Mouse (Mus musculus): ENCODE measurements around the gene Hsd11b1.
"Not testable (repeated sequence)": the region's sequence is repeated elsewhere in the genome, so short reads cannot be mapped to it uniquely, and the experiment has no call there.

Hsd11b1 gene

GRCm38 (mm10) chr1:193278414-193279045 lies 14.7 kb upstream of the Hsd11b1 start:
- no peak for DNase-seq (ENCODE audit: low read depth)

GRCm38 (mm10) chr1:193274407-193275071 lies 10.7 kb upstream of the Hsd11b1 start:
- DNase-seq (ENCODE audit: low read depth), result no peak

GRCm38 (mm10) chr1:193272916-193273601 lies 9.2 kb upstream of the Hsd11b1 start, which contains the start of gene G0s2:
G0s2 (minus strand) TSS chr1:193273217.
- DNase-seq (ENCODE audit: low read depth), result no peak

- DNase-seq (ENCODE audit: low read depth), result no peak
These were observed 8.5 kb upstream of the Hsd11b1 start for GRCm38 (mm10) chr1:193272137-193272915.

GRCm38 (mm10) chr1:193270965-193271763 lies 7.3 kb upstream of the Hsd11b1 start:
- DNase-seq (ENCODE audit: low read depth), result no peak

GRCm38 (mm10) chr1:193265734-193266133 lies 1.9 kb upstream of the Hsd11b1 start:
- no peak for DNase-seq (ENCODE audit: low read depth)

GRCm38 (mm10) chr1:193263026-193263907 lies 608 bp downstream of the Hsd11b1 start:
- DNase-seq (ENCODE audit: low read depth), result no peak

- DNase-seq (ENCODE audit: low read depth), result no peak
These were observed 1.9 kb downstream of the Hsd11b1 start for GRCm38 (mm10) chr1:193261897-193262548.

GRCm38 (mm10) chr1:193259559-193259958 lies 4.3 kb downstream of the Hsd11b1 start:
- DNase-seq (ENCODE audit: low read depth), result no peak

- no peak for DNase-seq (ENCODE audit: low read depth)
These were observed 7.2 kb downstream of the Hsd11b1 start for GRCm38 (mm10) chr1:193256621-193257098.

- DNase-seq (ENCODE audit: low read depth), result no peak
These were observed 7.6 kb downstream of the Hsd11b1 start for GRCm38 (mm10) chr1:193256289-193256577.

- DNase-seq (ENCODE audit: low read depth), result peak; percentile 13
These were observed 8.2 kb downstream of the Hsd11b1 start for GRCm38 (mm10) chr1:193255488-193256288.

GRCm38 (mm10) chr1:193255032-193255431 lies 8.8 kb downstream of the Hsd11b1 start:
- DNase-seq (ENCODE audit: low read depth), result no peak

GRCm38 (mm10) chr1:193253895-193254294 lies 10.0 kb downstream of the Hsd11b1 start:
- not testable (repeated sequence) for DNase-seq (ENCODE audit: low read depth)

GRCm38 (mm10) chr1:193252616-193253015 lies 11.3 kb downstream of the Hsd11b1 start:
- DNase-seq (ENCODE audit: low read depth), result no peak

GRCm38 (mm10) chr1:193251386-193251785 lies 12.5 kb downstream of the Hsd11b1 start:
- DNase-seq (ENCODE audit: low read depth), result no peak

GRCm38 (mm10) chr1:193250026-193250425 lies 13.8 kb downstream of the Hsd11b1 start:
- no peak for DNase-seq (ENCODE audit: low read depth)

- no peak for DNase-seq (ENCODE audit: low read depth)
These were observed 19.6 kb downstream of the Hsd11b1 start for GRCm38 (mm10) chr1:193244235-193244634.

- DNase-seq (ENCODE audit: low read depth), result no peak
These were observed 20.2 kb downstream of the Hsd11b1 start for GRCm38 (mm10) chr1:193243571-193244193.
